32 mouse cellular contexts compared by ENCODE assay signal in genomic region chr10:83753056-83753455, GRCm38 (mm10).
"Had no signal": no experiment of that assay in that cellular context is flagged by ENCODE, and none has a peak within 500 bp of the region (broad histone marks: within the 10 kb centered on the region; RNA-seq: fewer than 3 reads in every experiment).

No protein-coding gene starts in this region.

- DNase-seq: heart, postnatal 10 days; heart, postnatal 14 days; heart, postnatal 36 days; kidney, adult 11 months; kidney, adult 18-20 months; kidney, adult 2 months; kidney, adult 8-10 months; kidney, adult 9 months; kidney, postnatal 10 days; kidney, postnatal 14 days; kidney, postnatal 36 days; kidney, postnatal 4 days; layer of hippocampus, adult 9-11 months; layer of hippocampus, postnatal 36 days had no signal

- H3K27ac ChIP-seq: heart, embryonic 13.5 days; heart, embryonic 15.5 days; hindbrain, embryonic 10.5 days; hindbrain, embryonic 12.5 days; hindbrain, embryonic 13.5 days; hindbrain, embryonic 14.5 days; hindbrain, embryonic 15.5 days; hindbrain, postnatal 0 days; intestine, embryonic 15.5 days; kidney, embryonic 15.5 days; kidney, postnatal 0 days; layer of hippocampus, adult 2 months; left cerebral cortex, adult 2 months had no signal

- H3K4me3 ChIP-seq: heart, embryonic 12.5 days; heart, embryonic 13.5 days; heart, embryonic 15.5 days; hindbrain, embryonic 10.5 days; hindbrain, embryonic 12.5 days; hindbrain, embryonic 13.5 days; hindbrain, embryonic 15.5 days; intestine, embryonic 15.5 days; kidney, embryonic 15.5 days; layer of hippocampus, adult 2 months; left cerebral cortex, adult 2 months had no signal

- ATAC-seq: hindbrain, embryonic 16.5 days; hindbrain, postnatal 0 days; inflammation-experienced regulatory T-cells, adult 6 months; intestine, embryonic 15.5 days; intestine, embryonic 16.5 days; intestine, postnatal 0 days had no signal
